Mouse (Mus musculus) small intestine, adult 10 weeks (tissue): ENCODE results near the gene Slc22a2. TPM values are rescaled to one million over a fixed set of nuclear protein-coding genes. Genes with fewer than 3 reads are reported as not detected.

ENCODE experiments used
- polyA plus RNA-seq: library from polyadenylated mRNA; stranded (reverse); fragments of 350-450 nt; fragmentation: Illumina TruSeq; extraction: RNeasy Lipid Tissue Mini Kit (QIAGEN cat#74804); gene quantifications from one replicate; pipeline ENCODE4 v1.2.3, GENCODE M21; 2014; ENCODE audit warnings: low replicate concordance

Slc22a2 gene
- polyA plus RNA-seq, result not detected

DNA sequence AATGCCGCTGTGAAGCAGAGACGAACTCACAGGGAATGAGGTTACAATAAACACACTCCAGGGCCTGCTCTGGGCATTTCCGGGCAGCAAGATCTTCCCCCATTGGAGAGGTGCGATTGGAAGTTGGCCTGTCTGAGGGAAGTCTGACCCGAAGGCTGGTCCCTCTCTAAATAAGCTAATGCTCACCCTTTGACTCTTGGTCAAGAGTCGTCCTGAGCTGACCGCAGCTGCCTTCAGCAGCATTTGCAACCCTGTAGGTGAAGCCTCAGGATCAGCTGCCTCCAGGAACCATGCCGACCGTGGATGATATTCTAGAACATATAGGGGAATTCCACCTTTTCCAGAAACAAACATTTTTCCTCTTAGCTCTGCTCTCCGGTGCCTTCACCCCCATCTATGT, at the start of gene Slc22a2:
Slc22a2 (plus strand) TSS at position 142 of the 400 bp plus-strand sequence.

DNA sequence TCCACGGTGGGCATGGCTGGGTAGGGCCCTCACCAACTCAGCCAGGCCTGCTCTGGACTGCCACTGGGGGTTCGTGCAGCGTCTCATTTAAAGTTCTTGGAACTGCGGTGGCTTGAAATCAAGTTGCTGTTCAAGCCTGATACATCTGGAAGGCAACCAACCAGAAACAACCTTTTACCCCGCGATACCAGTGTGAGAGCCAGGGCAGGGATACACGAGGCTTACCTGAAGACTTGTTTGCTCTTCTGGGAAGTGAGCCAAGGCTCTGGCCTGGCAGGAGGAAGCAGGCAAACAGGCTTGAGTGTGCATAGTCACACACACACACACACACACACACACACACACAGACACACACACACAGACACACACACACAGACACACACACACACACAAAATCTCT, 91.7 kb downstream of the Slc22a2 start, which contains the start of gene Slc22a1:
Slc22a1 (minus strand) TSS at position 184 of the 400 bp plus-strand sequence.

Other genes starting within 250 kb of the Slc22a2 start
- gene Plg, start 205.5 kb upstream of the Slc22a2 start, polyA plus RNA-seq, result not detected
- 1.5 TPM for gene Slc22a3, start 76.4 kb upstream of the Slc22a2 start, polyA plus RNA-seq
- 6.2 TPM for gene Slc22a1, start 91.7 kb downstream of the Slc22a2 start, polyA plus RNA-seq
- gene Igf2r, start 185.5 kb downstream of the Slc22a2 start, polyA plus RNA-seq, result 7.7 TPM